Mouse (Mus musculus) G1E (cell line): Measurements from ENCODE around the gene Dctn3. TPM values are rescaled to one million over a fixed set of nuclear protein-coding genes. Genes with fewer than 3 reads are reported as not detected.
A peak's percentile ranks its signal among the peaks of the same experiment; 100 is the strongest.
"Not testable (repeated sequence)": the region's sequence is repeated elsewhere in the genome, so short reads cannot be mapped to it uniquely, and the experiment has no call there.

Source experiments
- ATAC-seq: 2 replicates; pipeline ENCODE4 v1.8.0; 2016; ENCODE audit warnings: mild to moderate bottlenecking; ENCODE audit not compliant: insufficient number of reproducible peaks, poor library complexity, low FRiP score, severe bottlenecking; ENCODE audit errors: extremely low read depth
- DNase-seq: peaks from one replicate; pipeline ENCODE4 v3.0.0; 2012; ENCODE audit warnings: low spot score
- H3K27me3 ChIP-seq: 2 replicates; pipeline ENCODE4 v1.6.1; 2012; ENCODE audit warnings: mild to moderate bottlenecking, low read length, inconsistent platforms; ENCODE audit not compliant: insufficient read depth
- H3K36me3 ChIP-seq: replicated peaks from 2 replicates; pipeline ENCODE3; 2012; ENCODE audit warnings: mild to moderate bottlenecking, inconsistent platforms
- H3K4me1 ChIP-seq: 2 replicates; pipeline ENCODE4 v1.6.1; 2012; ENCODE audit warnings: low read depth, low read length, inconsistent platforms, mixed read lengths; ENCODE audit not compliant: insufficient read depth
- H3K4me3 ChIP-seq: 2 replicates; pipeline ENCODE4 v1.5.1; 2012; ENCODE audit warnings: low read depth, mild to moderate bottlenecking, inconsistent platforms, low read length, moderate library complexity, mixed read lengths
- H3K9me3 ChIP-seq: replicated peaks from 2 replicates; pipeline ENCODE4 v1.6.1; 2012; ENCODE audit warnings: inconsistent platforms
- CTCF ChIP-seq: IDR thresholded peaks from 2 replicates; pipeline ENCODE4 v1.5.1; 2012; ENCODE audit warnings: low read depth, low read length, inconsistent platforms, mixed read lengths
- GATA1 ChIP-seq: IDR thresholded peaks from 2 replicates; pipeline ENCODE4 v1.6.1; 2012; ENCODE audit warnings: borderline replicate concordance, low read length, inconsistent platforms, mixed read lengths
- GATA2 ChIP-seq: IDR thresholded peaks from 2 replicates; pipeline ENCODE4 v1.6.1; 2012; ENCODE audit warnings: low read depth, low read length, inconsistent platforms, borderline replicate concordance
- POLR2AphosphoS5 ChIP-seq: IDR thresholded peaks from 2 replicates; pipeline ENCODE4 v1.6.1; 2012; ENCODE audit warnings: low read depth, low read length, inconsistent platforms; ENCODE audit not compliant: insufficient replicate concordance
- TAL1 ChIP-seq: conservative IDR thresholded peaks from 2 replicates; pipeline ENCODE4 v1.6.1; 2012; ENCODE audit warnings: low read depth, low read length, inconsistent platforms, mixed read lengths
- polyA plus RNA-seq: library from polyadenylated mRNA; stranded (reverse); fragments of >175 nt; gene quantifications from 2 replicates; pipeline ENCODE4 v1.2.3, GENCODE M21; 2012
- total RNA-seq, 2 experiments: library from RNA; stranded (forward) in 1 of 2; stranded (reverse) in 1 of 2; fragments of 200-1000 nt in 1 of 2; fragments of >200 nt in 1 of 2; fragmentation: Nextera tagmentation in 1 of 2; gene quantifications; 2 replicates each; pipeline ENCODE4 v1.2.3; 2014 to 2017

The Dctn3 gene
- total RNA-seq (2014; fragmentation: Nextera tagmentation): 95.3 and 110 TPM in 2 replicates
- total RNA-seq (2017): 133 and 178 TPM in 2 replicates
- polyA plus RNA-seq: 187 and 274 TPM in 2 replicates

DNA sequence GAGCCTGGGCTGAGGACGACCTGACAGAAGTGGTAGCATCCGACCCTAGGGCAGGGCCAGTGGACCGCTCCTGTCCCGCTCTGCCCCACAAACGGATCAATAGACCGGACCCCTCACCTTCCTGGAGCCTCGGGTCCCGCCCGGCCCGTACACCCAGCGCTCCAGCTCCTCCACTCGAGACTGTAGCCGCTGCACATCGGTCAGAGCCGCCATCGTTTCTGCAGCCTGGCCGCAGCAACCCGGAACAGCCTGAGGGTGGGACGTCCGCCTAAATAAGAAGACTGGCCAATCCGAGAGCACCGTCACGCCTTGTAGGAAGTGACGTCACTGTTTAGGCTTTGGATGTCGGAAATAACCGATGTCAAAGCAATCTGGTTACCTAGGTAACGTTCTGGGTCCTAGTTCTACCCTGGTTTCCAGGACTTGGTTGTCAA lies at the start of gene Dctn3:
Gene Dctn3, minus strand, starts transcription at position 253 of the 434 bp plus-strand sequence.
- H3K27me3 ChIP-seq: peaks cover 25% of the 10 kb centered on the region
- H3K4me1 ChIP-seq: peaks cover 29% of the 10 kb centered on the region
- TF ChIP-seq GATA1 (no peak), CTCF (no peak), GATA2 (no peak), TAL1 (no peak), POLR2AphosphoS5 (no peak)
- H3K9me3 ChIP-seq: no peaks in the 10 kb centered on the region
- peak within 1 kb of the TSS; percentile 82 for H3K4me3 ChIP-seq
- peaks cover 29% of the 10 kb centered on the region for H3K36me3 ChIP-seq
- DNase-seq: peak; percentile 95
- ATAC-seq: peak; percentile 99

GRCm38 (mm10) chr4:41767301-41767700 lies 44.3 kb upstream of the Dctn3 start:
- not testable (repeated sequence) for H3K36me3 ChIP-seq, H3K4me3 ChIP-seq, H3K27me3 ChIP-seq, H3K9me3 ChIP-seq, H3K4me1 ChIP-seq, DNase-seq, ATAC-seq

DNA sequence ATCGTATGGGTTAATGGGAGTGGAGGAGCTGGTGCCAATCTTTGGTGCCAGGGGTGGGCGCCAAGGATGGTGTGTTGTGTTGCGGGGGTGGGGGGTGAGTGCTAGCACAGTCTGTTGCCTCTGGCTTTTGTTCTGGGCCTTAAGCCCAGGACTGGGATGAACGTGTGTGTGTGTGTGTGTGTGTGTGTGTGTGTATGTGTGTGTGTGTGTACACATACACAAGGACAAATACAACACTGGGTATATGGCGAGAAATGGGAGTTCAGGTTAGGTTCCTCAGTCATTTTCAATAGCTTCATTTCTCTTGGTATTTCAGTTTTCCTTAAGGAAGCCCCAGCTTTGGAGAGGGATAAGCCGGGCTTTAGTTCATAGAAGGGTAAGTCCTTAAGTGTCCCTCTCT lies 40.2 kb upstream of the Dctn3 start:
- H3K36me3 ChIP-seq: peaks cover 20% of the 10 kb centered on the region
- not testable (repeated sequence) for ATAC-seq, H3K4me3 ChIP-seq, H3K9me3 ChIP-seq, H3K27me3 ChIP-seq, DNase-seq
- H3K4me1 ChIP-seq: peaks cover 32% of the 10 kb centered on the region

DNA sequence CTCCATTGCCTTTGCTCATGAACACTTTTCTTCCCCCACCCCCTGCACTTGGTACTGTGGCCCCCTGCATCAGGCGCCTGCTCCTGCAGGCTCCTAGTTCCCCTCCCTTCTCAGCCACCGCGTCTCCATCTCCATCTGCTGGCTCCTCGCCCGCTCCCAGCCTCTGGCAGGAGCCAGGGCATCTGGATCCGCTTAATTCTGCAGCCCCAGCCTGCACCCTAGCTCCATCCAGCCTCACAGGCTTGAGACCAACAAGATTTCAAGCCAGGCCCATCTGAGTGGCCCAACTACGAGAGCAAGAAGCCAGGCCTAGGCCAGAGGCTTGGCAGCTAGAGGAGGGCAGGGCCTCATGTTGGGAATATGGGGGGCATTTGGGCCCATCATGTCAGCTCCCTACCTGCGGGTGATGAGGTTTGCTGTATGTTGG lies 39.7 kb upstream of the Dctn3 start:
- not testable (repeated sequence) for H3K4me3 ChIP-seq, H3K9me3 ChIP-seq, H3K27me3 ChIP-seq, DNase-seq, ATAC-seq
- peaks cover 32% of the 10 kb centered on the region for H3K4me1 ChIP-seq
- peaks cover 25% of the 10 kb centered on the region for H3K36me3 ChIP-seq

- no peaks in the 10 kb centered on the region for H3K9me3 ChIP-seq
- H3K27me3 ChIP-seq: no peaks in the 10 kb centered on the region
- ATAC-seq (no peak), DNase-seq (no peak)
- TF ChIP-seq GATA1 (no peak), POLR2AphosphoS5 (no peak), GATA2 (no peak), TAL1 (no peak), CTCF (no peak)
- H3K4me3 ChIP-seq: no peak overlapping the region
- H3K36me3 ChIP-seq: peaks cover 30% of the 10 kb centered on the region
- H3K4me1 ChIP-seq: peaks cover 35% of the 10 kb centered on the region
These were observed 39.2 kb upstream of the Dctn3 start for GRCm38 (mm10) chr4:41762099-41762687.

DNA sequence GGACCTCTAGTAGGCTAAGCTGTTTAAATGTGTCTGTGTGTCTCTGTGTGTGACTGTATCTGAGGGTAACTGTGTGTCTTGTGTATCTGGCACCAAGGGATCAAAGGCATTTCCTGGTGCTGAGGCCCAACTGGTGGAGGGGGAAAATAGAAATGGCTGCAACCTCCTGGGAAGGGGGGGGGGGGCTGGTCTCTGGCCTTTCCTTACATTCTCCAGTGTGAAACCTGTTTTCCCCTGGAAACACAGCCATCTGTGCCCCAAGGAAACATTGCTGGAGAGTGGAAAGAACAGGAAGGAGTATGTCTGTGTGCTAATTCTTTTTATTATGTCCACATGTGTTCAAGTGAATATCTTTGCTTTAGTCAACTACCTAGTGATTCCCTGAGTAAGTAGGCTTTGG lies 38.7 kb upstream of the Dctn3 start:
- no peak for ATAC-seq
- DNase-seq: no peak
- Histone ChIP-seq H3K4me1 (peaks cover 40% of the 10 kb centered on the region), H3K27me3 (no peaks in the 10 kb centered on the region), H3K9me3 (no peaks in the 10 kb centered on the region), H3K4me3 (no peak overlapping the region), H3K36me3 (peaks cover 35% of the 10 kb centered on the region)
- TF ChIP-seq POLR2AphosphoS5 (no peak), GATA1 (no peak), GATA2 (no peak), CTCF (no peak), TAL1 (no peak)

GRCm38 (mm10) chr4:41760911-41761310 lies 37.9 kb upstream of the Dctn3 start:
- ATAC-seq: no peak
- no peak for TF ChIP-seq TAL1
- TF ChIP-seq GATA1: no peak
- no peak for TF ChIP-seq CTCF
- TF ChIP-seq POLR2AphosphoS5: no peak
- no peak for TF ChIP-seq GATA2
- Histone ChIP-seq H3K36me3 (peaks cover 41% of the 10 kb centered on the region), H3K4me3 (peak overlapping the region; percentile 62; the same call in 1 of the 2 replicates), H3K27me3 (no peaks in the 10 kb centered on the region), H3K4me1 (peaks cover 47% of the 10 kb centered on the region), H3K9me3 (no peaks in the 10 kb centered on the region)
- peak; percentile 10 for DNase-seq
